Mouse (Mus musculus) layer of hippocampus, adult 2 months (tissue): ENCODE measurements around the gene Olfr150. TPM values are rescaled to one million over a fixed set of nuclear protein-coding genes. Genes with fewer than 3 reads are reported as not detected.
"Not testable (repeated sequence)": the region's sequence is repeated elsewhere in the genome, so short reads cannot be mapped to it uniquely, and the experiment has no call there.

ENCODE experiments used
- DNase-seq, 2 experiments: peaks; one replicate each; pipeline ENCODE4 v3.0.0; 2022; ENCODE audit warnings: low spot score in 2 of 2
- H3K27ac ChIP-seq: fragments of 200-600 bp; 2 replicates; pipeline ENCODE4 v1.8.1; 2022
- H3K4me3 ChIP-seq: fragments of 200-600 bp; 2 replicates; pipeline ENCODE4 v1.8.1; 2022; ENCODE audit warnings: mild to moderate bottlenecking
- CTCF ChIP-seq: fragments of 200-600 bp; conservative IDR thresholded peaks from 2 replicates; pipeline ENCODE4 v1.8.1; 2022; ENCODE audit warnings: antibody characterized with exemption, mild to moderate bottlenecking, moderate library complexity
- long read RNA-seq, 2 experiments: library from polyadenylated mRNA; stranded (forward); transcript quantifications; one replicate each; pipeline ENCODE4 v2.0.0; 2021; ENCODE audit warnings: borderline mapping rate in 2 of 2
- total RNA-seq, 2 experiments: library from RNA; stranded (reverse); gene quantifications; 2 replicates each; pipeline ENCODE4 v1.2.3; 2021

The Olfr150 gene
- total RNA-seq, result not detected
- long read RNA-seq, experiment 1, result 0 reads
- long read RNA-seq, experiment 2, result 0 reads

DNA sequence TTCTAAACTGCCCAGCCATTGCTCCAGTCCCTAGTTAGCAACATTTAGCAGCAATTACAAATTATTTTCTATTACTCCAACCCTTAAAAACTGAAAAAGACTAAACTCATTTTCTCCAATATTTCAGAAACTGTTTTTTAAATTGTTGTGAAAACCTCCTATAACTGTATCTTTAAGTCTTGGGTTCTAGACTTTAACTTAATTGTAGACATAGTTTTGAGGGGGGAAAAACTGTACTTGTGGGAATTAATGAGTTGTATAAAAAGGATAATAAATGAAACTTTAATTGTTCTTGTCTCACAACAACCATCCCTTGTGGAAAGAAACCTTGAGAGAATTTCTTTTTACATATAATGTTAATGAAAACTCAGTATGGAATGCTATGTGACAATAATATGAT lies at the start of gene Olfr150:
Gene Olfr150, plus strand, starts transcription at position 301 of the 400 bp plus-strand sequence.
- H3K27ac ChIP-seq, result no peak within 1 kb of the TSS
- H3K4me3 ChIP-seq, result no peak within 1 kb of the TSS
- no peak for TF ChIP-seq CTCF
- DNase-seq, result no peak

DNA sequence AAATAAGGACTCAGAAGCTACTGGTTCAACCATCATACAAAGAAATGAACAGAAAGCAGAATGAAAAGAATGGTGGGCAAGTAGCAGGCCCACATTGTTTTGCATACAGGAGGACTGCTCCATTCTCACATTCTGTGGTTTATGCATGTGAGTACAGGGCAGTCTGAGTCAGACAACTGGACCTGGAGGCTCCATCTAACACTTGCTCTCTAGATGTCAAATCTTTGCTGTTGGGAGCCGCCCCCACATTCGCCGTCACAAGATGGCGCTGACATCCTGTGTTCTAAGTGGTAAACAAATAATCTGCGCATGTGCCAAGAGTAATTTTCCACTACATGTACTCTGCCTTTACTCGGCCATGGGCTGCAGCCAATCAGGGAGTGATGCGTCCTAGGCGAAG lies 29.7 kb upstream of the Olfr150 start:
- not testable (repeated sequence) for H3K27ac ChIP-seq, H3K4me3 ChIP-seq, DNase-seq

DNA sequence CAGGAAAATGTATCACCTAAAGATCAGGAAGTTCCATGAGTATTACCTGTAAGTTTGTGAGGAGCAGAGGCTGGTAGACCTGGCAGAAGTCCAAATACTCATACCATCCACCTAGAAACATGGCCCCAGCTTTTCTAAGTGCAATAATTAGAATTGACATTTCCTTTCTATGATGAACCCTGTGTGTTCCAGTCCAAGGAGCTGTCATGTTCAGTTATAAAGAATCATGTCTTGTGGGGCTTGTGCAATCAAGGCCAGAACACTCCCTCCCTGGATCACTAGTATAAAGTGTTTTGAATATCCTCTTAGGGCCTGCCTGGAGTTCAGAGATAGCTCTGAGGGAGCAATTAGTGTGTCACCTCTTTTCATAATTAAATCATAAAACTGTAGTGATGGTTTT lies 23.8 kb upstream of the Olfr150 start, which contains the start of gene Olfr149:
Gene Olfr149, minus strand, starts transcription at position 101 of the 400 bp plus-strand sequence.
- no peak within 1 kb of the TSS for H3K4me3 ChIP-seq
- TF ChIP-seq CTCF, result no peak
- no peak within 1 kb of the TSS for H3K27ac ChIP-seq
- no peak for DNase-seq

DNA sequence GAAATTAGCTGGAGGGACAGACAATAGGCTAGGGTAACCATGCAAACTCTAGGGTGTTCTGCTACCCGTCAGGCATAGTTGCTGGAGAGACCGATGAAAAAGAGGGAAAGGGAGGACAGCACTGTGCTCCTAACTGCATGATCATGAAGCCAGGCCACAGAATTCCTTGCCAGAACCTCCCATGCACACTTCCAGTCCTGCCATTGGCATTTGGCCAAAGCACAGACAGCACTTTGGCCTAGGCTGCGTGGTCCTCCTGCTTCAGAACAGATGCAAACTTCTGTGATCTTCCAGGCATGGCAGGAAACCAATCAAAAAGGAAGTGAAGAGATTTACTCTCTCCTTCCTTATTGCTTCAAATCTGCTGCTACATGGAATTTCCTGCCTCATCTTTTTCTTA lies 21.8 kb upstream of the Olfr150 start:
- H3K4me3 ChIP-seq, result no peak overlapping the region
- TF ChIP-seq CTCF, result no peak
- DNase-seq, result no peak
- H3K27ac ChIP-seq, result no peak overlapping the region

DNA sequence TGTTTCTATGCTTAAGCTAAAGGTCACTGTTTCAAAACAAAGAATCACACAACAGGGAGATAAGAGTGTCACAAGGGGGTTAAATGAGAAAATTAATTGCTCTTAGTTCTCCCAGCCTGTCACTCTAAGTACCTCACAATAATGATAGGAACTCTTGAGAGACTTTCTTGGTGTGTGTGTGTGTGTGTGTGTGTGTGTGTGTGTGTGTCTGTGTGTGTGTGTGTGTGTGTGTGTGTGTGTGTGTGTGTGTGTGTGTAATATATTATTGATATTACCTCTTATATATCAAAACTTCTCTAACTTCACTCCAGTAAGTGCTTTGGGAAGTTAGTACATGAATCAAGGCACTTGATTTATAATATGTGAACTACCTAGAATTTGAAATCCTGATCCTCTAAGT lies 19.7 kb upstream of the Olfr150 start, which contains the start of gene Olfr965:
Gene Olfr965, plus strand, starts transcription at position 301 of the 400 bp plus-strand sequence.
- H3K27ac ChIP-seq, result no peak within 1 kb of the TSS
- no peak for TF ChIP-seq CTCF
- no peak for DNase-seq
- H3K4me3 ChIP-seq, result no peak within 1 kb of the TSS

DNA sequence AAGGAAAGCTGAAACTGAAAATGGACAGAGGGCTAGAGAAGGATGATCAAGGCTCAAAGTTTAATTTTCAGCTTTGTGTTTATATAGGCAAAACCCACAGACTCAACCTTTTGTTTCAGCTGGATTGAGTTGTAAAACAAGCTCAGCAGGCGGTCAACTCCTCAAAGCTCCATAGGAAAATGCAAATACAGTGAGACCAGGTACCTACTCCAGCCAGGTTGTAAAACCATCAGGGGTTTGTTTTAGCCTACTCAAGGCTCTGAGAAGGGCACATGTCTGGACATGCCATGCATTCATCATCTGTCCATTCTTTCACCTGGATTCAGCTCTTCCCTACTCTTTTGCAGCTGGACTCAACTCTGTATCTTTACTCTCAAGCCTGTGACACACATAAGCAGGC lies 10.0 kb downstream of the Olfr150 start:
- no peak overlapping the region for H3K27ac ChIP-seq
- TF ChIP-seq CTCF, result no peak
- H3K4me3 ChIP-seq, result no peak overlapping the region
- DNase-seq, result no peak

DNA sequence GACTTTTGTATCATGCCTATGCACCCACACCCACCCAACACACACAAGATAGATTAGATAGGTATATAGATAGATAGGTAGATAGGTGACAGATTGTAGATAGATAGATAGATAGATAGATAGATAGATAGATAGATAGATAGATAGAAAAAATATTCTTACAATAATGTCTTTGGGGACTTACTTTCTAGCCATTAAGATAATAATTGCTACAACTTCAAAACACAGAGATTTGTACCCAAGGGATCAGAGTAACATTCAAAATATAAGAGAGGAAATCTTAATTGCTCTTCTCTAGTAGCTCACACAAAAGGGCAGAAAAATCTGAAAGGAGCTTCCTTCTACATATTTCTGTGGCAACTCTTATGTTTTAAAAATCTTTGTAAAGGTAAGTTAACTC lies 15.2 kb downstream of the Olfr150 start, which contains the start of gene Olfr967:
Gene Olfr967, plus strand, starts transcription at position 301 of the 400 bp plus-strand sequence.
- Histone ChIP-seq H3K27ac (peak within 1 kb of the TSS; percentile 44; the same call in 1 of the 2 replicates), H3K4me3 (no peak within 1 kb of the TSS)
- TF ChIP-seq CTCF, result no peak

DNA sequence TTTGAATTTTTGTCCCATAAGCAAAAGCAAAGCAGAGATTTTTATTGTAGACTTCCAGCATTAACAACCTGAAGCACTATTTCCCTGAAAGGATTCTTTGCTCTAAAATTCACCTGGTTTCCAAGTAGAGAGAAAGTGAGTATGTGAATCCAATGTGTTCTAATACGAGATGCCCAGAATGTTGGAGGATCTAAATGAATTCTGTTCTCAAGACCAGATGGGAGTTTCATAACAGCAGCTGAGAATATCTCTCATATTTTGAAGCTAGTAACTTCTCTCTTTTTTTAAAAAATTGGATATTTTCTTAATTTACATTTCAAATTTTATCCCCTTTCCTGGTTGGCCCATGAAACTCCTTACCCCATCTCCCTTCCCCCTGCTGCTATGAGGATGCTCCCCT lies 15.7 kb downstream of the Olfr150 start:
- Histone ChIP-seq H3K4me3 (no peak overlapping the region), H3K27ac (peak overlapping the region; percentile 44; the same call in 1 of the 2 replicates)
- peak in 1 of 2 experiments; percentile 71 for DNase-seq
- no peak for TF ChIP-seq CTCF

More for the DNA sequence above, 15.2 kb downstream of the Olfr150 start, which contains the start of gene Olfr967:
- DNase-seq, result no peak

DNA sequence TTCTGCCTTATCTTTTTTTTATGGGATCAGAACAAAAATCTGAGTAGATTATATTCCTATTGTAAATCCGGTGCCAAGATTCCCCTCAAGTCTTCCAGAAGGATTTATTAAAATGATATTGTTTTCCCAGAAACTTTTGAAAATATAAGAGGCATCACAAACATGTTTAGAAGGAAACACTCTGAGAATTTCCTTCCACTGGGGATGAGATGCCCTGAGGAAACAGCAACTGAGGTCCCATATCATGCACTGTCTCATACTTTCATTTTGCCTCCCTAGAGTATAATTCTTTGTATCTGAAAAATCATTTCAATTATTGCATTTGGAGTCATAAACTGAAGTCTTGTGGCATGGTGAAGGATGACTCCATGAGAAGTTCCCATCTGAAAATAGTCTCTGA lies 52.4 kb downstream of the Olfr150 start, which contains the start of gene Olfr968:
Gene Olfr968, minus strand, starts transcription at position 101 of the 400 bp plus-strand sequence.
- TF ChIP-seq CTCF, result no peak
- no peak within 1 kb of the TSS for H3K4me3 ChIP-seq
- H3K27ac ChIP-seq, result no peak within 1 kb of the TSS
- DNase-seq, result no peak

Other genes starting within 250 kb of the Olfr150 start
- gene Olfr44, start 237.0 kb upstream of the Olfr150 start, total RNA-seq, result not detected
- gene Olfr957, start 215.2 kb upstream of the Olfr150 start, total RNA-seq, result not detected
- gene Olfr958, start 176.9 kb upstream of the Olfr150 start, total RNA-seq, result not detected
- gene Olfr959, start 155.4 kb upstream of the Olfr150 start, total RNA-seq, result not detected
- gene AW551984, start 126.6 kb upstream of the Olfr150 start, total RNA-seq, result 1 to 10 TPM; 3.3 to 4.1 TPM
- not detected for gene Olfr148, start 120.3 kb upstream of the Olfr150 start, total RNA-seq
- gene Olfr960, start 109.6 kb upstream of the Olfr150 start, total RNA-seq, result not detected
- gene Olfr961, start 85.9 kb upstream of the Olfr150 start, total RNA-seq, result not detected
- not detected for gene Olfr963, start 63.8 kb upstream of the Olfr150 start, total RNA-seq
- not detected for gene Olfr149, start 23.9 kb upstream of the Olfr150 start, total RNA-seq
- not detected for gene Olfr965, start 19.6 kb upstream of the Olfr150 start, total RNA-seq
- gene Olfr967, start 15.3 kb downstream of the Olfr150 start, total RNA-seq, result under 1 TPM in 1 of 2 experiments, not detected in 1; 0.41 TPM
- gene Olfr968, start 52.3 kb downstream of the Olfr150 start, total RNA-seq, result not detected
- gene Olfr969, start 60.0 kb downstream of the Olfr150 start, total RNA-seq, result not detected
- gene Olfr970, start 77.9 kb downstream of the Olfr150 start, total RNA-seq, result not detected
- not detected for gene Olfr971, start 105.9 kb downstream of the Olfr150 start, total RNA-seq
- gene Olfr972, start 135.4 kb downstream of the Olfr150 start, total RNA-seq, result not detected
- gene Olfr229, start 176.4 kb downstream of the Olfr150 start, total RNA-seq, result not detected
- gene Olfr974, start 206.5 kb downstream of the Olfr150 start, total RNA-seq, result not detected
- gene Olfr975, start 221.1 kb downstream of the Olfr150 start, total RNA-seq, result not detected
- not detected for gene Olfr976, start 230.2 kb downstream of the Olfr150 start, total RNA-seq